ENCODE assay signal across 23 mouse cellular contexts in the genomic region with DNA sequence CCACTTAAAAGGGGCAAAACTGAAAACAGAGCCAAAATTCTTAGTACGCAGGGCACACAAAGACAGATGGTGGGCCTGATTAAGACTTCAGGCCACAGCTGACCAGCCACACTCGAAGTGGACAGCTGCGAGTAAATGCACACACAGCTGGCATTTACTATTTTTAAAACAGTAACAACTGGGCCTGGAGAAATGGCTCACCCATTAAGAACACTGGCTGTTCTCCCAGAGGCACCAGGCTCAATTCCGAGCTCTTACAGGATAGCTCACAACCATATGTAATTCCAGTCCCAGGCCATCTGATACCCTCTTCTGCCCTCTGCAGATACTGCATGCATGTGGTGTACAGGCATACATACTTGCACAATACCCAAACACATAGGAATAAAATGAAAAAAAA. TPM values are rescaled to one million over a fixed set of nuclear protein-coding genes. Genes with fewer than 3 reads are reported as not detected.
A peak's percentile ranks its signal among the peaks of the same experiment; 100 is the strongest.
DNase-seq lines count a peak whose midpoint lies in the region; ATAC-seq and TF ChIP-seq lines count a peak whose summit lies in the region.
"Had no signal": no experiment of that assay in that cellular context is flagged by ENCODE, and none has a peak within 500 bp of the region (broad histone marks: within the 10 kb centered on the region; RNA-seq: fewer than 3 reads in every experiment).

No protein-coding gene starts in this region.

- TF ChIP-seq CTCF in hindbrain, postnatal 0 days (IDR thresholded peaks at IDR 0.05; ENCODE audit: low read depth): no peak

- H3K9ac ChIP-seq in embryonic facial prominence, embryonic 14.5 days (ENCODE audit: low read depth, low read length): no peak overlapping the region
- H3K9ac ChIP-seq in hindbrain, postnatal 0 days (replicated peaks; ENCODE audit: low read length): no peak overlapping the region
- H3K9ac ChIP-seq in hindbrain, embryonic 14.5 days: no peak overlapping the region
- H3K9ac ChIP-seq in limb, embryonic 15.5 days: no peak overlapping the region
- H3K9ac ChIP-seq: heart, embryonic 12.5 days; liver, embryonic 15.5 days; stomach, embryonic 15.5 days had no signal

- no peak overlapping the region for H3K4me2 ChIP-seq in embryonic facial prominence, embryonic 14.5 days (ENCODE audit: low read depth, low read length)
- no peak overlapping the region for H3K4me2 ChIP-seq in hindbrain, postnatal 0 days (ENCODE audit: low read depth, low read length)
- no peak overlapping the region for H3K4me2 ChIP-seq in hindbrain, embryonic 14.5 days (replicated peaks)
- H3K4me2 ChIP-seq in limb, embryonic 15.5 days: no peak overlapping the region
- H3K4me2 ChIP-seq: heart, embryonic 12.5 days; liver, embryonic 15.5 days; stomach, embryonic 15.5 days had no signal

- peak; percentile 81 for ATAC-seq in embryonic facial prominence, embryonic 14.5 days (ENCODE audit: low read depth)
- peak; percentile 53; the same call in 1 of the 2 replicates for ATAC-seq in hindbrain, postnatal 0 days
- ATAC-seq in hindbrain, embryonic 14.5 days (ENCODE audit: low FRiP score): no peak
- peak; percentile 48; the same call in 1 of the 2 replicates for ATAC-seq in limb, embryonic 15.5 days (ENCODE audit: insufficient number of reproducible peaks, low FRiP score, low TSS enrichment, low read depth)
- ATAC-seq: forebrain, embryonic 16.5 days had no signal

- H3K27ac ChIP-seq in embryonic facial prominence, embryonic 14.5 days (replicated peaks; ENCODE audit: low read depth, low read length): no peak overlapping the region
- H3K27ac ChIP-seq in embryonic facial prominence, embryonic 10.5 days (replicated peaks): no peak overlapping the region
- H3K27ac ChIP-seq in hindbrain, postnatal 0 days: no peak overlapping the region
- H3K27ac ChIP-seq in hindbrain, embryonic 14.5 days: no peak overlapping the region; the same call in 1 of the 2 replicates
- no peak overlapping the region for H3K27ac ChIP-seq in limb, embryonic 15.5 days
- H3K27ac ChIP-seq: forebrain, embryonic 10.5 days; kidney, postnatal 0 days; liver, embryonic 15.5 days; macrophage; midbrain, embryonic 10.5 days; stomach, embryonic 15.5 days had no signal

- H3K27me3 ChIP-seq in embryonic facial prominence, embryonic 14.5 days (replicated peaks; ENCODE audit: control insufficient read depth, insufficient read depth, low read length): no peaks in the 10 kb centered on the region
- H3K27me3 ChIP-seq in embryonic facial prominence, embryonic 10.5 days (replicated peaks; ENCODE audit: low read depth, poor library complexity, severe bottlenecking): no peaks in the 10 kb centered on the region
- H3K27me3 ChIP-seq in hindbrain, postnatal 0 days (ENCODE audit: insufficient read depth, low read length): no peaks in the 10 kb centered on the region
- no peaks in the 10 kb centered on the region for H3K27me3 ChIP-seq in hindbrain, embryonic 14.5 days (ENCODE audit: control insufficient read depth, insufficient read depth, low read length)
- no peaks in the 10 kb centered on the region for H3K27me3 ChIP-seq in limb, embryonic 15.5 days
- H3K27me3 ChIP-seq: heart, embryonic 12.5 days; stomach, embryonic 15.5 days had no signal

- H3K9me3 ChIP-seq in embryonic facial prominence, embryonic 14.5 days (ENCODE audit: control insufficient read depth, low read length): no peaks in the 10 kb centered on the region
- no peaks in the 10 kb centered on the region for H3K9me3 ChIP-seq in embryonic facial prominence, embryonic 10.5 days
- no peaks in the 10 kb centered on the region for H3K9me3 ChIP-seq in hindbrain, postnatal 0 days (ENCODE audit: low read length)
- no peaks in the 10 kb centered on the region for H3K9me3 ChIP-seq in hindbrain, embryonic 14.5 days (ENCODE audit: control insufficient read depth, low read length)
- no peaks in the 10 kb centered on the region for H3K9me3 ChIP-seq in limb, embryonic 15.5 days
- H3K9me3 ChIP-seq: forebrain, embryonic 10.5 days; heart, embryonic 12.5 days; liver, embryonic 15.5 days; midbrain, embryonic 10.5 days; stomach, embryonic 15.5 days had no signal

- WGBS in embryonic facial prominence, embryonic 14.5 days: 56% methylated on average over 4 of the region's 4 CpGs
- WGBS in embryonic facial prominence, embryonic 10.5 days: 75% methylated on average over 4 of the region's 4 CpGs
- WGBS in hindbrain, postnatal 0 days: 55% methylated on average over 4 of the region's 4 CpGs
- 63% methylated on average over 4 of the region's 4 CpGs for WGBS in hindbrain, embryonic 14.5 days
- WGBS in limb, embryonic 15.5 days: 36% methylated on average over 4 of the region's 4 CpGs

- no peaks in the 10 kb centered on the region for H3K4me1 ChIP-seq in embryonic facial prominence, embryonic 14.5 days (ENCODE audit: control insufficient read depth, insufficient read depth, low read length)
- H3K4me1 ChIP-seq in embryonic facial prominence, embryonic 10.5 days: peaks cover 8% of the 10 kb centered on the region; the same call in 1 of the 2 replicates
- H3K4me1 ChIP-seq in hindbrain, postnatal 0 days (ENCODE audit: insufficient read depth, low read length): no peaks in the 10 kb centered on the region
- 0 out of 2 replicates have a peak, but pooled peaks cover 4% of the 10 kb centered on the region for H3K4me1 ChIP-seq in hindbrain, embryonic 14.5 days (replicated peaks; ENCODE audit: control insufficient read depth, insufficient read depth, low read length)
- no peaks in the 10 kb centered on the region for H3K4me1 ChIP-seq in limb, embryonic 15.5 days
- H3K4me1 ChIP-seq: forebrain, embryonic 10.5 days; liver, embryonic 15.5 days; midbrain, embryonic 10.5 days; stomach, embryonic 15.5 days had no signal

- H3K36me3 ChIP-seq in embryonic facial prominence, embryonic 14.5 days (ENCODE audit: control insufficient read depth, insufficient read depth, low read length): no peaks in the 10 kb centered on the region
- no peaks in the 10 kb centered on the region for H3K36me3 ChIP-seq in embryonic facial prominence, embryonic 10.5 days (replicated peaks)
- no peaks in the 10 kb centered on the region for H3K36me3 ChIP-seq in hindbrain, postnatal 0 days (ENCODE audit: insufficient read depth, low read length)
- H3K36me3 ChIP-seq in hindbrain, embryonic 14.5 days (replicated peaks; ENCODE audit: control insufficient read depth, insufficient read depth): no peaks in the 10 kb centered on the region
- no peaks in the 10 kb centered on the region for H3K36me3 ChIP-seq in limb, embryonic 15.5 days
- H3K36me3 ChIP-seq: forebrain, embryonic 10.5 days; heart, embryonic 12.5 days; liver, embryonic 15.5 days; midbrain, embryonic 10.5 days; stomach, embryonic 15.5 days had no signal

- DNase-seq in embryonic facial prominence, embryonic 14.5 days (ENCODE audit: low spot score): peak; percentile 75
- DNase-seq in embryonic facial prominence, embryonic 10.5 days (ENCODE audit: low spot score): no peak
- DNase-seq in hindbrain, postnatal 0 days (ENCODE audit: low spot score): peak; percentile 18
- no peak for DNase-seq in hindbrain, embryonic 14.5 days (ENCODE audit: low spot score)
- peak; percentile 72 for DNase-seq in MN1 (ENCODE audit: low spot score)
- no peak for DNase-seq in cerebellum, postnatal 14 days
- no peak for DNase-seq in urinary bladder, postnatal 25 days (ENCODE audit: low spot score)
- DNase-seq: adrenal gland, postnatal 14 days; cerebellum, adult 2 months; cerebellum, postnatal 36 days; heart, adult 18-20 months; heart, postnatal 10 days; kidney, adult 2 months; liver had no signal

- H3K4me3 ChIP-seq in embryonic facial prominence, embryonic 14.5 days (ENCODE audit: low read depth, low read length): no peak overlapping the region
- no peak overlapping the region for H3K4me3 ChIP-seq in embryonic facial prominence, embryonic 10.5 days
- H3K4me3 ChIP-seq in hindbrain, postnatal 0 days (ENCODE audit: low read length): no peak overlapping the region
- H3K4me3 ChIP-seq in hindbrain, embryonic 14.5 days (replicated peaks; ENCODE audit: low read length): no peak overlapping the region
- H3K4me3 ChIP-seq in limb, embryonic 15.5 days: no peak overlapping the region
- H3K4me3 ChIP-seq: forebrain, embryonic 10.5 days; heart, embryonic 12.5 days; liver, embryonic 15.5 days; midbrain, embryonic 10.5 days; stomach, embryonic 15.5 days had no signal

RNA-seq across cellular contexts. Expression of a gene that starts 8.6 kb away (rescaled TPM):
- 35.4 and 38.7 TPM in 2 replicates for polyA plus RNA-seq in embryonic facial prominence, embryonic 14.5 days (2014; fragmentation: Nextera tagmentation; extraction: Ambion mirVana)
- 30.8 and 33.4 TPM in 2 replicates for polyA plus RNA-seq in embryonic facial prominence, embryonic 10.5 days (2016; fragmentation: Nextera tagmentation; extraction: Ambion mirVana)
- total RNA-seq in hindbrain, postnatal 0 days (2014; rRNA removed): 29.3 and 36.0 TPM in 2 replicates
- polyA plus RNA-seq in hindbrain, postnatal 0 days (2015; fragmentation: Nextera tagmentation; extraction: Ambion mirVana): 11.9 and 12.8 TPM in 2 replicates
- 23.5 and 25.5 TPM in 2 replicates for polyA plus RNA-seq in hindbrain, embryonic 14.5 days (2014; fragmentation: Nextera tagmentation; extraction: Ambion mirVana)
- 31.4 and 37.8 TPM in 2 replicates for polyA plus RNA-seq in limb, embryonic 15.5 days (2015; fragmentation: Nextera tagmentation; extraction: Ambion mirVana)
- polyA plus RNA-seq: macrophage had no signal

Comparison
In these comparisons a context has a peak if more than half of its experiments do, and no peak if none do; other contexts are left out.
1. DNase-seq: peak in embryonic facial prominence, embryonic 14.5 days (single experiment), hindbrain, postnatal 0 days (single experiment) and MN1 (single experiment); none in embryonic facial prominence, embryonic 10.5 days (single experiment), hindbrain, embryonic 14.5 days (single experiment), cerebellum, postnatal 14 days (0 of 2) and urinary bladder, postnatal 25 days (single experiment).